Mouse (Mus musculus): ENCODE data around the gene Atp1b1. TPM values are rescaled to one million over a fixed set of nuclear protein-coding genes. Genes with fewer than 3 reads are reported as not detected.

Atp1b1 gene
- polyA plus RNA-seq, 1 experiment: not detected

DNA sequence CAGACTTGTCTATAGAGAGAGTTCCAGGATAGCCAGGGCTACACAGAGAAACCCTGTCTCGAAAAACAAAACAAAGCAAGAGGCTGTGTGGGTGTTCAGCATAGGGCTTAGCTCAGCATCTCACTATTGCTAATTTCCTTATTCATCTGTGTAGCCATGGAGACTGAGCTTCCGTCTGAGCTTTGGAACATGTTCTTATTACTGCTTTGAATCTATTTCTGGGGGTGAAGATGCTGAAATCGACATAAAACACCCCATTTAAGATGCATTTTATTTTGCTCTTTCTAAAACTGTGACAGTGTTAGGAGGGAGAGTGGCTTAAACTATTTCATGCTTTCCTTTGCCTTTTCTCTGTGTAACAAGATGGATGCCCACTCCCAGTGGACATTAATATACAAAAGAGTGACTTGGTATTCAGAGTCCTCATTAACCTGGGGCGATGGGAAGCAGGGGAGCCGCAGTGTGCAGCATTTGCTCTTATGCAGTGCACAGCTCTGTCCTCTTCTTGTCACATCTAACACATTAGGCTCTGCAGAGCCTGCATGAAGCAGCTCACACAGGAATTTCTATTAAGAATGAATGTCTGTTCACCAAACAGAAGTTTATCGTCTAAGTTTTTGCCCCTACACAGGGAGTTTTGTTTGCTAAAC, 62.9 kb downstream of the Atp1b1 start:
- TF ChIP-seq GATA1 (IDR thresholded peaks at IDR 0.05; ENCODE audit: low read length): no peak

DNA sequence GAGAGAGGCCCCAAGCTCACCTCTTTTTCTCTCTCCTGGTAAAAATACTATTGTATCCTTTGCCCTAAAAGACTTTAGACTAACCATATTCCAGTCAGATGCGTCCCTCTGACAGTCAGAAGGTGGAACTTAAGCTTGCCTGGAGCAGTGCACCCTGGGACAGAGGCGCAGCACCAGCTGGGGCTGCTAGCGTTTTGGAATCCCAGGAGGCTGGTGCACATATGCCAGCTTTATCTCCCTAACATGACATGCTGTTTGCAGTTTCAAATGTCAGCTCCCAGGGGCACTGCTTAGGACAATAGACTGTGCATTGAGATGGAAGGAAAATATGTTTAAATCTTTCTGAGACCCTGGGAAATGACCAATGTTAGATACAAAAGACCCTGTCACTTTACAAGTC, 66.0 kb downstream of the Atp1b1 start:
- TF ChIP-seq GATA1 (IDR thresholded peaks at IDR 0.05; ENCODE audit: low read length): no peak

DNA sequence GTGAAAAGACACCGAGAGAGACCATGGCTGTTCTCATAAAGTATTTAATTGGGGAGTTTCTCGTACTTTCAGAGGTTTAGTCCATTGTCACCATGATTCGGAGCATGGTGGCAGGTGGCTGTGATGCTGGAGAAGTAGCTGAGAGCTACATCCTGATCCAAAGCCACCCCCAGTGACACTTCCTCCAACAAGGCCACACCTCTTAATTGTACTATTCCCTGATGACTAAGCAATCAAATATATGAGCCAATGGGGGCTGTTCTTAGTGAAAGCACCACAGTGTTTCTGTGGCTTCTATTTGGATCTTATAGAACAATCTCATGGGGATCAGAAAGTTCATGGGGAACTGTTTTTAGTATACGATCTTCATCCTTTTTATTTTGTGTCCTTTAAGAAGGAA, 68.4 kb downstream of the Atp1b1 start:
- no peak for TF ChIP-seq GATA1 (IDR thresholded peaks at IDR 0.05; ENCODE audit: low read length)

Other genes starting within 250 kb of the Atp1b1 start
- 28.7 and 29.7 TPM in 2 replicates for gene Slc19a2, start 209.3 kb downstream of the Atp1b1 start, polyA plus RNA-seq (2012)
- gene Ccdc181, start 182.8 kb downstream of the Atp1b1 start, polyA plus RNA-seq (2012): 1.4 and 2.7 TPM in 2 replicates
- 1.2 and 1.3 TPM in 2 replicates for gene Nme7, start 154.2 kb downstream of the Atp1b1 start, polyA plus RNA-seq (2012)
- gene Blzf1, start 150.9 kb downstream of the Atp1b1 start, polyA plus RNA-seq (2012): 1.6 TPM in 2 replicates

Measured in G1E-ER4 (cell line).